Mouse (Mus musculus): ENCODE measurements around the gene Cipc.
A peak's percentile ranks its signal among the peaks of the same experiment; 100 is the strongest.

Gene Cipc

GRCm38 (mm10) chr12:86918983-86919722 is 27.7 kb upstream of the Cipc start:
- H3K9me3 ChIP-seq (ENCODE audit: low read length): no peaks in the 10 kb centered on the region
- TF ChIP-seq CTCF (conservative IDR thresholded peaks at IDR 0.05; ENCODE audit: low read length) (no peak), NANOG (IDR thresholded peaks at IDR 0.05; ENCODE audit: borderline replicate concordance, low read length) (no peak), POU5F1 (IDR thresholded peaks at IDR 0.05; ENCODE audit: borderline replicate concordance, low read length) (no peak)
- peaks cover 92% of the 10 kb centered on the region for H3K4me1 ChIP-seq (replicated peaks; ENCODE audit: low read depth, low read length)
- peak overlapping the region; percentile 60 for H3K4me3 ChIP-seq (replicated peaks; ENCODE audit: low read length)
- H3K36me3 ChIP-seq (ENCODE audit: insufficient read depth, low read length): no peaks in the 10 kb centered on the region
- no peaks in the 10 kb centered on the region for H3K27me3 ChIP-seq (ENCODE audit: insufficient read depth, low read length)

GRCm38 (mm10) chr12:86923837-86924236 is 23.0 kb upstream of the Cipc start:
- TF ChIP-seq CTCF (conservative IDR thresholded peaks at IDR 0.05; ENCODE audit: low read length) (peak; percentile 83), NANOG (IDR thresholded peaks at IDR 0.05; ENCODE audit: borderline replicate concordance, low read length) (no peak), POU5F1 (IDR thresholded peaks at IDR 0.05; ENCODE audit: borderline replicate concordance, low read length) (no peak)
- H3K4me1 ChIP-seq (replicated peaks; ENCODE audit: low read depth, low read length): peaks cover 60% of the 10 kb centered on the region
- H3K27me3 ChIP-seq (ENCODE audit: insufficient read depth, low read length): no peaks in the 10 kb centered on the region
- no peak overlapping the region for H3K4me3 ChIP-seq (replicated peaks; ENCODE audit: low read length)
- peaks cover 30% of the 10 kb centered on the region for H3K9me3 ChIP-seq (ENCODE audit: low read length)
- H3K36me3 ChIP-seq (ENCODE audit: insufficient read depth, low read length): no peaks in the 10 kb centered on the region

- H3K4me3 ChIP-seq (replicated peaks; ENCODE audit: low read length): peak overlapping the region; percentile 21; the same call in 1 of the 2 replicates
- H3K36me3 ChIP-seq (ENCODE audit: insufficient read depth, low read length): no peaks in the 10 kb centered on the region
- no peak for TF ChIP-seq POU5F1 (IDR thresholded peaks at IDR 0.05; ENCODE audit: borderline replicate concordance, low read length)
- TF ChIP-seq CTCF (conservative IDR thresholded peaks at IDR 0.05; ENCODE audit: low read length): no peak
- TF ChIP-seq NANOG (IDR thresholded peaks at IDR 0.05; ENCODE audit: borderline replicate concordance, low read length): peak; percentile 69
- H3K27me3 ChIP-seq (ENCODE audit: insufficient read depth, low read length): no peaks in the 10 kb centered on the region
- H3K9me3 ChIP-seq (ENCODE audit: low read length): peaks cover 37% of the 10 kb centered on the region
- H3K4me1 ChIP-seq (replicated peaks; ENCODE audit: low read depth, low read length): peaks cover 66% of the 10 kb centered on the region
Observed at GRCm38 (mm10) chr12:86930934-86931729, 15.7 kb upstream of the Cipc start.

- Histone ChIP-seq H3K36me3 (ENCODE audit: insufficient read depth, low read length) (no peaks in the 10 kb centered on the region), H3K4me1 (replicated peaks; ENCODE audit: low read depth, low read length) (peaks cover 65% of the 10 kb centered on the region), H3K9me3 (ENCODE audit: low read length) (peaks cover 31% of the 10 kb centered on the region), H3K4me3 (replicated peaks; ENCODE audit: low read length) (peak overlapping the region; percentile 50), H3K27me3 (ENCODE audit: insufficient read depth, low read length) (no peaks in the 10 kb centered on the region)
- TF ChIP-seq NANOG (IDR thresholded peaks at IDR 0.05; ENCODE audit: borderline replicate concordance, low read length): no peak
Observed at GRCm38 (mm10) chr12:86931919-86932574, 14.8 kb upstream of the Cipc start.

GRCm38 (mm10) chr12:86932575-86932952 is 14.3 kb upstream of the Cipc start:
- H3K4me1 ChIP-seq (replicated peaks; ENCODE audit: low read depth, low read length): peaks cover 65% of the 10 kb centered on the region
- peak overlapping the region; percentile 50 for H3K4me3 ChIP-seq (replicated peaks; ENCODE audit: low read length)
- no peaks in the 10 kb centered on the region for H3K27me3 ChIP-seq (ENCODE audit: insufficient read depth, low read length)
- peak; percentile 77 for TF ChIP-seq NANOG (IDR thresholded peaks at IDR 0.05; ENCODE audit: borderline replicate concordance, low read length)
- no peak for TF ChIP-seq CTCF (conservative IDR thresholded peaks at IDR 0.05; ENCODE audit: low read length)
- TF ChIP-seq POU5F1 (IDR thresholded peaks at IDR 0.05; ENCODE audit: borderline replicate concordance, low read length): 0 out of 2 replicates have a peak, but pooled peaks have one; percentile 25
- peaks cover 26% of the 10 kb centered on the region for H3K9me3 ChIP-seq (ENCODE audit: low read length)
- H3K36me3 ChIP-seq (ENCODE audit: insufficient read depth, low read length): no peaks in the 10 kb centered on the region

GRCm38 (mm10) chr12:86934748-86935147 is 12.1 kb upstream of the Cipc start:
- peaks cover 83% of the 10 kb centered on the region for H3K4me1 ChIP-seq (replicated peaks; ENCODE audit: low read depth, low read length)
- peaks cover 14% of the 10 kb centered on the region for H3K9me3 ChIP-seq (ENCODE audit: low read length)
- no peaks in the 10 kb centered on the region for H3K36me3 ChIP-seq (ENCODE audit: insufficient read depth, low read length)
- no peak for TF ChIP-seq NANOG (IDR thresholded peaks at IDR 0.05; ENCODE audit: borderline replicate concordance, low read length)
- no peak for TF ChIP-seq POU5F1 (IDR thresholded peaks at IDR 0.05; ENCODE audit: borderline replicate concordance, low read length)
- no peak for TF ChIP-seq CTCF (conservative IDR thresholded peaks at IDR 0.05; ENCODE audit: low read length)
- H3K27me3 ChIP-seq (ENCODE audit: insufficient read depth, low read length): no peaks in the 10 kb centered on the region
- no peak overlapping the region for H3K4me3 ChIP-seq (replicated peaks; ENCODE audit: low read length)

GRCm38 (mm10) chr12:86935692-86936282 is 11.1 kb upstream of the Cipc start:
- TF ChIP-seq NANOG (IDR thresholded peaks at IDR 0.05; ENCODE audit: borderline replicate concordance, low read length): no peak
- no peak for TF ChIP-seq CTCF (conservative IDR thresholded peaks at IDR 0.05; ENCODE audit: low read length)
- no peak for TF ChIP-seq POU5F1 (IDR thresholded peaks at IDR 0.05; ENCODE audit: borderline replicate concordance, low read length)
- H3K36me3 ChIP-seq (ENCODE audit: insufficient read depth, low read length): no peaks in the 10 kb centered on the region
- H3K9me3 ChIP-seq (ENCODE audit: low read length): peaks cover 3% of the 10 kb centered on the region
- H3K4me3 ChIP-seq (replicated peaks; ENCODE audit: low read length): no peak overlapping the region
- H3K27me3 ChIP-seq (ENCODE audit: insufficient read depth, low read length): no peaks in the 10 kb centered on the region
- H3K4me1 ChIP-seq (replicated peaks; ENCODE audit: low read depth, low read length): peaks cover 89% of the 10 kb centered on the region
